Mouse (Mus musculus) NIH3T3 (cell line): ENCODE results near the gene Gm4788.
"Not testable (repeated sequence)": the region's sequence is repeated elsewhere in the genome, so short reads cannot be mapped to it uniquely, and the experiment has no call there.

Experiments used
- DNase-seq: peaks from one replicate; pipeline ENCODE4 v3.0.0-alpha.2; 2012; ENCODE audit warnings: low read depth

Gm4788 gene

GRCm38 (mm10) chr1:139781143-139781542, at the start of gene Gm4788:
Gene Gm4788 (minus strand): TSS chr1:139781243.
- no peak for DNase-seq

GRCm38 (mm10) chr1:139808594-139808993, 27.6 kb upstream of the Gm4788 start:
- DNase-seq, result no peak

- not testable (repeated sequence) for DNase-seq
Measured at GRCm38 (mm10) chr1:139769913-139770312, 11.1 kb downstream of the Gm4788 start.

GRCm38 (mm10) chr1:139716681-139717080, 64.4 kb downstream of the Gm4788 start:
- not testable (repeated sequence) for DNase-seq

- not testable (repeated sequence) for DNase-seq
Measured at GRCm38 (mm10) chr1:139716249-139716648, 64.8 kb downstream of the Gm4788 start.

GRCm38 (mm10) chr1:139649921-139650320, 131.1 kb downstream of the Gm4788 start:
- not testable (repeated sequence) for DNase-seq
